Mouse (Mus musculus) forebrain, embryonic 10.5 days (tissue): ENCODE data around the gene Csrp3. TPM values are rescaled to one million over a fixed set of nuclear protein-coding genes. Genes with fewer than 3 reads are reported as not detected.

Experiments
- DNase-seq: peaks from one replicate; pipeline ENCODE4 v3.0.0-alpha.2; 2017; ENCODE audit warnings: low spot score; ENCODE audit errors: extremely low spot score
- H3K27ac ChIP-seq: fragments of 300-500 bp; sonication (generic); 2 replicates; pipeline ENCODE4 v1.5.1; 2016; ENCODE audit warnings: mild to moderate bottlenecking
- H3K27me3 ChIP-seq: fragments of 300-500 bp; sonication (generic); 2 replicates; pipeline ENCODE4 v1.6.1; 2016; ENCODE audit warnings: mild to moderate bottlenecking; ENCODE audit not compliant: poor library complexity, severe bottlenecking
- H3K36me3 ChIP-seq: fragments of 300-500 bp; sonication (generic); replicated peaks from 2 replicates; pipeline ENCODE4 v1.6.1; 2016; ENCODE audit warnings: mild to moderate bottlenecking, moderate library complexity
- H3K4me1 ChIP-seq: fragments of 300-500 bp; sonication (generic); 2 replicates; pipeline ENCODE4 v1.6.1; 2016
- H3K4me3 ChIP-seq: fragments of 300-500 bp; sonication (generic); 2 replicates; pipeline ENCODE4 v1.5.1; 2016; ENCODE audit warnings: mild to moderate bottlenecking, moderate library complexity
- H3K9me3 ChIP-seq: fragments of 300-500 bp; sonication (generic); 2 replicates; pipeline ENCODE4 v1.6.1; 2016; ENCODE audit warnings: mild to moderate bottlenecking, moderate library complexity
- WGBS: fragments of 180-500 bp; shearing (Covaris S2); methylation state at CpG from one replicate; pipeline ENCODE4 v1.1.7; 2016; 5-methylcytosine and 5-hydroxymethylcytosine counted together
- polyA plus RNA-seq: library from polyadenylated mRNA; unstranded; fragments of >200 nt; fragmentation: Nextera tagmentation; extraction: Ambion mirVana; gene quantifications from 2 replicates; pipeline ENCODE4 v1.2.1, GENCODE M21; 2016

The Csrp3 gene
- 0.31 TPM in 1 of 2 replicates, not detected in the other for polyA plus RNA-seq

- Histone ChIP-seq H3K36me3 (no peaks in the 10 kb centered on the region), H3K9me3 (no peaks in the 10 kb centered on the region), H3K4me3 (no peak within 1 kb of the TSS), H3K4me1 (peaks cover 22% of the 10 kb centered on the region), H3K27ac (no peak within 1 kb of the TSS), H3K27me3 (no peaks in the 10 kb centered on the region)
- no peak for DNase-seq
- 52% methylated on average over 11 of the region's 11 CpGs for WGBS
Observed at GRCm38 (mm10) chr7:48847820-48848650, at the start of gene Csrp3. Gene Csrp3 (minus strand): TSS chr7:48848033.

GRCm38 (mm10) chr7:48896051-48896450 lies 48.2 kb upstream of the Csrp3 start:
- DNase-seq, result no peak
- Histone ChIP-seq H3K27me3 (peaks cover 87% of the 10 kb centered on the region), H3K9me3 (no peaks in the 10 kb centered on the region), H3K4me3 (no peak overlapping the region), H3K4me1 (peaks cover 45% of the 10 kb centered on the region), H3K27ac (no peak overlapping the region), H3K36me3 (no peaks in the 10 kb centered on the region)
- 82% methylated on average over 4 of the region's 4 CpGs for WGBS

GRCm38 (mm10) chr7:48895475-48895874 lies 47.6 kb upstream of the Csrp3 start:
- Histone ChIP-seq H3K4me1 (peaks cover 47% of the 10 kb centered on the region), H3K36me3 (no peaks in the 10 kb centered on the region), H3K9me3 (no peaks in the 10 kb centered on the region), H3K27me3 (peaks cover 87% of the 10 kb centered on the region), H3K4me3 (no peak overlapping the region), H3K27ac (no peak overlapping the region)
- 89% methylated on average over 4 of the region's 4 CpGs for WGBS
- no peak for DNase-seq

- Histone ChIP-seq H3K36me3 (no peaks in the 10 kb centered on the region), H3K9me3 (no peaks in the 10 kb centered on the region), H3K27me3 (peaks cover 86% of the 10 kb centered on the region), H3K27ac (no peak overlapping the region), H3K4me3 (no peak overlapping the region), H3K4me1 (peaks cover 48% of the 10 kb centered on the region)
- no peak for DNase-seq
- 84% methylated on average over 6 of the region's 6 CpGs for WGBS
Observed at GRCm38 (mm10) chr7:48894763-48895162, 46.9 kb upstream of the Csrp3 start.

- peaks cover 48% of the 10 kb centered on the region for H3K4me1 ChIP-seq
- peak; percentile 66 for DNase-seq
- H3K27me3 ChIP-seq, result peaks cover 86% of the 10 kb centered on the region
- no peak overlapping the region for H3K4me3 ChIP-seq
- no peaks in the 10 kb centered on the region for H3K9me3 ChIP-seq
- no peak overlapping the region for H3K27ac ChIP-seq
- WGBS, result 2% methylated on average over 6 of the region's 6 CpGs
- no peaks in the 10 kb centered on the region for H3K36me3 ChIP-seq
Observed at GRCm38 (mm10) chr7:48894152-48894551, 46.3 kb upstream of the Csrp3 start.

- Histone ChIP-seq H3K27ac (no peak overlapping the region), H3K4me3 (no peak overlapping the region), H3K9me3 (no peaks in the 10 kb centered on the region), H3K4me1 (peaks cover 47% of the 10 kb centered on the region), H3K27me3 (peaks cover 86% of the 10 kb centered on the region), H3K36me3 (no peaks in the 10 kb centered on the region)
- DNase-seq, result no peak
- WGBS, result 81% methylated on average over 7 of the region's 7 CpGs
Observed at GRCm38 (mm10) chr7:48893093-48893492, 45.3 kb upstream of the Csrp3 start.

- no peaks in the 10 kb centered on the region for H3K36me3 ChIP-seq
- peaks cover 87% of the 10 kb centered on the region for H3K27me3 ChIP-seq
- no peak overlapping the region for H3K27ac ChIP-seq
- no peak overlapping the region for H3K4me3 ChIP-seq
- no peak for DNase-seq
- H3K9me3 ChIP-seq, result no peaks in the 10 kb centered on the region
- peaks cover 33% of the 10 kb centered on the region for H3K4me1 ChIP-seq
- WGBS, result 59% methylated on average over 5 of the region's 5 CpGs
Observed at GRCm38 (mm10) chr7:48891029-48891428, 43.2 kb upstream of the Csrp3 start.

GRCm38 (mm10) chr7:48888751-48889150 lies 40.9 kb upstream of the Csrp3 start:
- no peak for DNase-seq
- 82% methylated on average over 2 of the region's 2 CpGs for WGBS
- Histone ChIP-seq H3K4me1 (peaks cover 33% of the 10 kb centered on the region), H3K9me3 (no peaks in the 10 kb centered on the region), H3K27me3 (peaks cover 89% of the 10 kb centered on the region), H3K36me3 (no peaks in the 10 kb centered on the region), H3K4me3 (no peak overlapping the region), H3K27ac (0 out of 2 replicates have a peak overlapping the region, but pooled peaks have one; percentile 26)

GRCm38 (mm10) chr7:48887973-48888372 lies 40.1 kb upstream of the Csrp3 start:
- no peaks in the 10 kb centered on the region for H3K36me3 ChIP-seq
- H3K9me3 ChIP-seq, result no peaks in the 10 kb centered on the region
- WGBS, result 51% methylated on average over 8 of the region's 8 CpGs
- H3K4me1 ChIP-seq, result peaks cover 33% of the 10 kb centered on the region
- H3K27ac ChIP-seq, result no peak overlapping the region
- no peak overlapping the region for H3K4me3 ChIP-seq
- peaks cover 89% of the 10 kb centered on the region for H3K27me3 ChIP-seq
- no peak for DNase-seq

GRCm38 (mm10) chr7:48884266-48884611 lies 36.4 kb upstream of the Csrp3 start:
- no peak overlapping the region for H3K27ac ChIP-seq
- no peaks in the 10 kb centered on the region for H3K9me3 ChIP-seq
- H3K4me3 ChIP-seq, result no peak overlapping the region
- no peak for DNase-seq
- WGBS, result 73% methylated on average over 5 of the region's 5 CpGs
- peaks cover 38% of the 10 kb centered on the region for H3K4me1 ChIP-seq
- H3K27me3 ChIP-seq, result peaks cover 72% of the 10 kb centered on the region
- H3K36me3 ChIP-seq, result peaks cover 1% of the 10 kb centered on the region; the same call in 1 of the 2 replicates

- WGBS, result 86% methylated on average over 4 of the region's 4 CpGs
- H3K27ac ChIP-seq, result no peak overlapping the region
- H3K4me1 ChIP-seq, result peaks cover 39% of the 10 kb centered on the region
- no peak for DNase-seq
- no peak overlapping the region for H3K4me3 ChIP-seq
- peaks cover 6% of the 10 kb centered on the region for H3K36me3 ChIP-seq
- peaks cover 67% of the 10 kb centered on the region for H3K27me3 ChIP-seq
- no peaks in the 10 kb centered on the region for H3K9me3 ChIP-seq
Observed at GRCm38 (mm10) chr7:48883525-48884265, 35.9 kb upstream of the Csrp3 start.

- Histone ChIP-seq H3K4me3 (peak overlapping the region; percentile 93), H3K4me1 (peaks cover 28% of the 10 kb centered on the region), H3K9me3 (no peaks in the 10 kb centered on the region), H3K27ac (peak overlapping the region; percentile 100), H3K27me3 (peaks cover 51% of the 10 kb centered on the region), H3K36me3 (peaks cover 22% of the 10 kb centered on the region)
- 2% methylated on average over 28 of the region's 28 CpGs for WGBS
- DNase-seq, result peak; percentile 59
Observed at GRCm38 (mm10) chr7:48881971-48882609, 34.3 kb upstream of the Csrp3 start.
